Mouse (Mus musculus) NIH3T3 (cell line): ENCODE measurements at regions not wholly inside any gene's neighbourhood (a gene's known extent, or its start where the extent isn't known, plus 50 kb on each side); places are given as distances from the start of the nearest gene placed in this dataset.
A peak's percentile ranks its signal among the peaks of the same experiment; 100 is the strongest.
"Not testable (repeated sequence)": the region's sequence is repeated elsewhere in the genome, so short reads cannot be mapped to it uniquely, and the experiment has no call there.

Source experiments
- DNase-seq: peaks from one replicate; pipeline ENCODE4 v3.0.0-alpha.2; 2012; ENCODE audit warnings: low read depth

DNA sequence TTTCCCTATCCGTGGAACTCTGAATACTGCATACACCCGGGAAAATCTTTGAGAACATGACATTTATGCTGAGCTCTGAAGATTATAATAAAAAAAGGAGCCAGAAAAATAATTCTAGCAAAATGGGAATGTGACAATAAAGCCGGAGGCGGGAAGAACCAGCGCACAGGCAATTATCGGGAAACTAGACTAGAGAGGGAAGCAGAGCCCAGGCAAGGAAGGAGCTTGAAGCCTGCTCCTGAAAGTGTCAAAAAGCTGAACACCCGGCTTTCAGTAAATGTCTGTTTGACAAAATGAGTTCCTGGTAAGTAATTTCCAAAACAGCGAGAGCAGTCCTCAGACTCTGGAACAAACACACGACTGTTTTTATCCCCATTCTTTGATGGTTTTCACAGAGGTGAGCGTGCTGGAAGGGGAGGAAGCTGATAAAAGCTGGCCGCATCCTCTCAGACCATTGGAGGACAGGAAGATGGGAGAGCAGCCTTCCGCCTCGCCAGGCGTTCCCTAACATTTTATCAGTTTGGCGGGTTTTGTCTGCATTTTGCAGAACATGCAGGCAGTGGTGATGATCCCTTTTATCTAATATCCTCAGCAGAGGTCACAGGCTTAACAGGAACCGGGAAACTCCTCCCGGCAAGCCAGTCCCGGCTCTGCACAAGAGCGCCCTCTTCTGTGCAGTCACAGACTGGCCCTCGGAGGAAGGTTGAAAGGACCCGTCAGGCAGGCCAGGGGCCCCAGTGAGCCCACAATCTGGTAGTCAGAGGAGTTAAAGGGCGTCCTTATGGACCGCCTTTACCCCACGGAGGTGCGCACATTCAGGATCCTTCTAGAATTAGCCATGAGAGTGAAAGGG lies 201.3 kb upstream of the 1700056E22Rik start:
- DNase-seq: peak; percentile 85

DNA sequence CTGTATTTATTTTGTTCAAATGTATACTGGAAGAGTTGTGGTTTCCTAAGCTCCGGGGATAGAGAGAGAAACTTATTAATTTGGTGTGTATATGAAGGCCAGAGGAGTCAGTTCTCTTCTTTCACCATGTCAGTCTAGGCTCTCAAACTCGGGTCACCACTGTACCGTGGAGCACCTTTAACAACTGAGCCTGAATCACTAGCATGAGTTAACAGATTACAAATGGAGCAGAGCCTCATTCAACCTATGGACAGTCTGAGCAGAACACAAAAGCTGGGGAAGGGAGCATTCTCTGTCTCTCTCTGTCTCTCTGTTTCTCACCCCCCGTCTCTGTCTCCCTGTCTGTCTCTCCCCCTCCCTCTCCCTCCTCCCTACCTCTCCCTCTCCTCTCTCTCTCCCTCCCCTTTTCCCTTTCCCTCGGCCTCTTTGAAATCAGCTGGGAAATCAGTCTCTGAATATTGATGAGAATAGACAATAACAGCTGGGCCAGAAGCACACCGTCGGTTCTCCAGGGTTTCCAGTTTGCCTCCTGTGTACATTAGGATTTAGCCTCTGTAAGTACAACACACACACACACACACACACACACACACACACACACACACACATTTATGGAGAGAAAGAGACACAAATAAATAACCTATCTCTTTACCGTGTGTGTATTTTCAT lies 200.4 kb upstream of the 1700056E22Rik start:
- DNase-seq: no peak

DNA sequence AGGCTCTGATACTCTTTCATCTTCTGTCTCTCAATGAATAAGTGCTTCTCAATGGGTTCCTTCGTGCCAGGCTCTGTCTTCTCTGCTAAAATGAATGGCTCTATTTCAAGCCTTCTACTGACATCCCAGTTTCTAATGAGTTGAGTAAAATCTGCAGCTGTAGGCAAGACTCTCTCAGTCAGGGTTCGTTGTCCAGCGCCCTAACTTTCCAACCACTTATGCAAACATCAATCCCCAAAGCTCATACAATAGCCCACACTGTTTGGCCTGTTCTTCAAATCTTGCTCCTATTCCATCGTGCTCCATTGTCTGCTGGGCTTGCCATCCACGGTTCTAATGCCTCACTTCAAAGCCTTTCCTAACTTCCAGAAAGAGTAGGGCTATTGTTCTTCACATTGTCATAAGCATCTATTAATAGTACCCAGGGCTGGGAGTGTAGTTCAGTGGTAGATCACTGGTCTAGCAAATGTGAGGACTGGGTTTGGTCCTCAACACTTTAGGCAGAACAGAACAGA lies 199.7 kb upstream of the 1700056E22Rik start:
- no peak for DNase-seq

- DNase-seq: no peak
Observed at GRCm38 (mm10) chr1:184222326-184222725, 188.2 kb upstream of the 1700056E22Rik start.

- no peak for DNase-seq
Observed at GRCm38 (mm10) chr1:184221792-184222191, 187.7 kb upstream of the 1700056E22Rik start.

DNA sequence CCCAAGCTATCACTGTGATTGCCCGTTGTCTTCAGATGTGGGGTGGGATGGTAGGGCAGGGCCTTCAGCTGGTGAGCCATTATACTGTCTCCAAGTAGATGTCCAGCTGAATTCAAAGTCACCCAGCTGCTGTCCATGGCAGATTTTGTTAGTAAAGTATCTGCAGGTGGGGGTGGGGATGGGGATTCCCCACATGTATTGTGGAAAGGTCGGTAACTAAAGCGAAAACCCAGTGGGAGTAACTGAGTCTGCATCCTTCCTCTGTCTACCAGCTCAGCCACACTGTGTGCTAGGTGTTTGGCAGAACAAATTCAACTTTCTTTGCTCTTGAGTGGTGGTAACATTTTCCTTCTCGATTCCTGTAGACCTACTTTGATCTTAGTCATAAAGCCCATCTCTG lies 163.2 kb upstream of the 1700056E22Rik start:
- no peak for DNase-seq

DNA sequence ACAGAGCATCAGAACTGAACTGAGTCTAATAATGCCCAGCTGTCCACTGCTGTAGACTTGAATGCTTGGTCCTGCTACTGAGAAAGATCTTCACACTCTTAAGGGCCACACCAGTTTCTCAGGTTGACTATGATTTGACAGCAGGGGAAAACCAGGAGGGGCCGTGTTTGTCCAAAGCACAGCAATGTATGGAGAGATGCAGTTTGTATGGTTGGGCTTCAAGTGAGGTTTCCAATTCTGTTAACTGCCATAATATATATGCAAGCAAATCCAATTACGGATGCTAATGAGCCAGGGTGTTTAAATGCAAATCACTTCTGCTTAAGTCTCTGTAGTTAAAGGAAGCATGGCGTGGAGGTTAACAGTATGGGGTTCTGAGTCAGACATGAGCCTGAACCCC lies 157.2 kb upstream of the 1700056E22Rik start:
- no peak for DNase-seq

GRCm38 (mm10) chr1:184187582-184187981 lies 153.5 kb upstream of the 1700056E22Rik start:
- DNase-seq: peak; percentile 62

GRCm38 (mm10) chr1:184182163-184182562 lies 148.1 kb upstream of the 1700056E22Rik start:
- DNase-seq: no peak

DNA sequence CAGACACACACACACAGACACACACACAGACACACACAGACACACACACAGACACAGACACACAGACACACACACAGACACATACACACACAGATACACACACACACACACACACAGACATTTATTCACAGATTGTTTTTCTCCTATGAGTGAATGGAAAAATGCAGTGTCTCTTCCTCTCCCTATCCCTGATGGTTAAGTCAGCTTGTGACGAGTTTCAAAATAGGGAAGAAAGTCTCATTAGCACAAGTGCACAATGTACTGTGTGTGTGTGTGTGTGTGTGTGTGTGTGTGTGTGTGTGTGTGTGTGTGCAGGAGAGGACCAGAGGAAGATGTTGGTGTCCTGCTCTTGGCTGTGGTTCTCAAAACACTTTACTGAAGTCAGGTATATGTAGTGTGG lies 140.3 kb upstream of the 1700056E22Rik start:
- DNase-seq: not testable (repeated sequence)

DNA sequence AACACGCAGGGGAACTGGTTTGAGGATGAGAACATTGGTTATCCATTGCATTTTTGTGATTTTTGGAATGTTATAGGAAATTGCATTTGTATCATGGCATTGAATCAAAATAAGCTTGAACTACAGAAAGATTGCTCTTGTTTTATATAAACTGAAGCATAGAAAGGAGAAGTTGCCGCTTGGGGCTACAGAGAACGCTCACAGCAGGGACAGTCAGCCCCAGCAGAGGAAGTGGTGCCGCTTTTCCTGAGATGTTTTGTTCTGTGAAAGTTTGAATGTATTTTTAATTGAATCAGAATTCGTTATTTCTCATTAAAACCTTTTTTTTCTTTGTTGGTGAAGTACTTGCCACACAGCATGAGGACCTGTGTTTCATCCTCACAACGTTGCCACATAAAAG lies 139.6 kb upstream of the 1700056E22Rik start:
- no peak for DNase-seq

DNA sequence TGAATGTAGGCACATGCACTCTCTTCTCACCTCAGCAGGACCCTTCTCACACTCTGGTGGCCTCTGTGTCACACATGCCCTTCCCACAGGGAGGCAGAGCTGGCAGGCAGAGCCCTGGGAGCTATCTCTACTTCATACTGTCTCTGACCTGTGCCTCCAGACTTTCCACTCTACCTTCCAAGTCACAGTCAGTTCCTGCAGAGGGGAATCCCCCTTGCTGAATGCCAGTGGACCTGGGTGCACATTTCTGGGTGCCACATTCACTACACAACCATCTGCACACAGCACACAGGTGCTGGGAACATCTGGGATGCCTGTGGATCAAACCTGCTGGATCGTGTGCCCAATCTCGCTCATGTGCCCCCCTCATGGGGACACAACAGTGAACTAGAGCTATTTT lies 138.9 kb upstream of the 1700056E22Rik start:
- DNase-seq: no peak

DNA sequence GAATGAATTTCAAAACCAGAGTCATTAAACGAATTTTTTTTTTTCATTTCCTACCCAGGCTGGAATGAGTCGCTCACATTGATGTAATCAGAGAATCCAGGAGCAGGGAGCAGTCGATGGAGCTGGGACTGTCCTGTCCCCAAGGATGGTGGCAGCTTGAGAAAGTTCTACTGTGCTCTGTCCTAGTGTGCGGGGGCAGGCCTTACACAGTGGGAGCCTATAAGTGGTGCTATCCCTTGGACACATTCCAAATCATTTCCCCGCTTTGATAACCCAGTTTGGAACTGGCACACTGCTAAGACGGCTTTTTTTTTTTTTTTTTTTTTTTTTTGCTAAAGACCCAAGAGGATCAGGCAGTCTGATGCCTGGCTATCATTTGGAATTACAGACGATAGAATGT lies 137.5 kb upstream of the 1700056E22Rik start:
- peak; percentile 14 for DNase-seq

DNA sequence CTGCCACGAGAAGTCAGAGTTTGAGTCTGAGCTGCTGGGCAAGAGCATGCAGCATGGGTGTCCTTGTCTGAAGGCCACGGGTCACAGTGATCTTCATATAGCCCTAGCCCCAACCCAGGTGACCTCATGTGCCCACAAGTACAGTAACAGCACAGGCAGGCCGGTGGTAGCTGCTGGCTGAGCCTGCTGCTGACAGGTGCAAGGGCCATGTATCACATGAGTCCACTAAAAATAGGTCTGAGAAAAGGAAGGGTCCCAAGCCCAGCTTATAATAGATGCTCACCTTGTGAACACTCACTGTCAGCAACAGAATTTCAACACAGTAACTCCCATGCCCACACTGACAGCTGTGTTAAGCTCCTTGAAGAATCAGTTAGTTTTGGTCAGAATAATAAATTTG lies 136.8 kb upstream of the 1700056E22Rik start:
- no peak for DNase-seq

- no peak for DNase-seq
Observed at GRCm38 (mm10) chr1:184169967-184170366, 135.9 kb upstream of the 1700056E22Rik start.

- DNase-seq: peak; percentile 5
Observed at GRCm38 (mm10) chr1:184169034-184169783, 135.1 kb upstream of the 1700056E22Rik start.

DNA sequence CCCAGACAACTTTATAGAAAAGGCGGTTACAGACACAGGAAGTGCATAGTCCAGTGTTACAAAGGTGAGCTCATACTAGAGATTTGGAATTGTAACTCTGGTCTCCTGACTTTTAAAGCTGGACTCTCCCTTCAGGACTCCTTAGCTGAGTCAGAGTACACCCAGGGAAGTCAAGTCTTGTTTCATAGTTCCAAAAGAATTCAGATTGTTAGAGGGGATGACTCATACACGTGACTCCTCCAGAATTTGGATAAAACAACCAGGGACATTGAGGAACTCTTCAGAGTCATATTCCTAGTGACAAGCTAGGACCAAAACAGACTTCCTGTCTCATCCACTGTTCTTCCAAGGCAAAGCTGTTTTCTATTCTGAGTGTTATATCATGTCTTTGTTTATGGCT lies 132.8 kb upstream of the 1700056E22Rik start:
- peak; percentile 48 for DNase-seq

GRCm38 (mm10) chr1:184162526-184162925 lies 128.4 kb upstream of the 1700056E22Rik start:
- DNase-seq: peak; percentile 57

GRCm38 (mm10) chr1:184147713-184148112 lies 113.6 kb upstream of the 1700056E22Rik start:
- no peak for DNase-seq

- no peak for DNase-seq
Observed at GRCm38 (mm10) chr1:184142974-184143373, 108.9 kb upstream of the 1700056E22Rik start.

DNA sequence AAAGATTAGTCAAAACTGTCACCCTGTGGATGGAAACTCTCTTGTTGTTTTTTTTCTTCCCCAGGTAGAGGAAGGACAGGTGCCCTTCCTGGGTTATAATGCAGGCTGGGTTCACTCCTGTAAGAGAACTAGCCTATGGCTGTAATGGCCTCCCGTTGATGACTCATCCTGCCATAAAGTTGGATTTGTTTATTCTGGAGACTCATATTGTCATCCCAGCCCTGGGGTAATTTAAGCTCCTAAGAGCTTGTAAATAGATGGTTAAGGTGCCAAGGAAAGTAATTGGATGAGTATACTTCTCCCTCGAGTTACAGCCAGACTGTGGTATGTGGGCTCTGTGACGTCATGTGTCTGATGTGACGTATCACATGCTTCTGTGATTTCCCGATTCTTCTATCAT lies 106.4 kb upstream of the 1700056E22Rik start:
- peak; percentile 74 for DNase-seq

GRCm38 (mm10) chr1:184140082-184140481 lies 106.0 kb upstream of the 1700056E22Rik start:
- peak; percentile 60 for DNase-seq
